Mouse (Mus musculus) embryo, embryonic 11.5 days (tissue): Measurements from ENCODE around the gene Fa2h.
A peak's percentile ranks its signal among the peaks of the same experiment; 100 is the strongest.

Source experiments
- DNase-seq: peaks from one replicate; pipeline ENCODE4 v3.0.0-alpha.2; 2012; ENCODE audit warnings: low read depth, low spot score

Fa2h gene

DNA sequence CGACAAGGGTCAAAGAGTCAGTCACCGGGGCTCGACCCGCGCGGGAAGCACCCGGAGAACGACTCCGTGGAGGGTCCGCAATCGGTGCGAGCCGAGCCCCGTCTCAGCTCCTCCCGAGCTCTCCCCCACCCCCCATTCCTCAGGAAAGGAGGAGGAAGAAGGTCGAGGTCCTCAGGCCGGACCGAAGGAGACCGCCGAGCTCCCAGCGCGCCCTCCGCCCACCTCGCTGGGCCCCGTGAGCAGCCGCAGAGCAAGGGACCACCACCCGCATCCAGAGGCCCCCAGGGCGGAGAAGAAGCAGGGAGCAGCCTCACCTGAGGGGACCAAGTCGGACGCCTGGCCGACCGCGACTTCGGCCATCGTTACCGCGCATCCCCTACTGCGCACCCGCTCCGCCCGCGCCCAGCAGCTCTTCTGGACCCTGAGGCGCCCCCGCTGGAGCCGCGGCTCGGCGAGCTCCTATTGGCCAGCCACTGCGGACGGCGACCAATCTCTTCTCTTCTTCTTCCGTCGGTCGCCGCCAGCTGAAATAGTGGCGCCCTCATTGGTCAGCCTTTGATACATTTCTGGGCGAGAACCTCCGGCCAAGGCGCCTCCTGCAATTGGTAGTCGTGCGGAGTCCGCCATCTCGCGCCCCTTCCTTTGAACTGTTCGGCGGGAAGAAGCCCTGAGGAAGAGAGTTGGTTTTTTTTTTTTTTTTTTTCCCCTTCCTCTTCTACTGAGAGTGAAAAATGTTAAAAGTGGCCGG is 93.6 kb downstream of the Fa2h start, which contains the start of gene Rfwd3:
Gene Rfwd3 (minus strand): TSS at position 402 of the 748 bp plus-strand sequence.
- peak; percentile 96 for DNase-seq

DNA sequence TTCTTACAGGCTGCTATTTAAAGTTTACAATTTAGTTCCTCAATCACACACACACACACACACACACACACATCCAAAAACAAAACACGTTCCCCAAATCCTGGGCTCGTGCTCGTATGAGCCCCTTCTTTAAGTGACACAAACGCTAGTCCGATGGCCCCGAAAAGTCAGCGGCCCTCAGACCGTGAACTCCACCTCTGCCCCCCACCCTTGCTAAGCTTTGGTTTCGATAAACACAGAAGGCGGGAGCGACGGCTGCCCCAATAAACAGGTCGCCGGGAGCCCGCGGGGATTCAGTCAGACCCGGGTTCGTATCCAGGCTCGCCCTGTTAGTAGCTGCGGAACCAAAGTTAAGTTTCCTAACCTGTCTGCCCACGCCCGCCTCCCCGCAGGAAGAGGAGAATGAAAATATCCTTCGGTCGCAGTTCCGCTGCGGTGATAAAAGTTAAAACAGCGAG is 94.2 kb downstream of the Fa2h start:
- no peak for DNase-seq

DNA sequence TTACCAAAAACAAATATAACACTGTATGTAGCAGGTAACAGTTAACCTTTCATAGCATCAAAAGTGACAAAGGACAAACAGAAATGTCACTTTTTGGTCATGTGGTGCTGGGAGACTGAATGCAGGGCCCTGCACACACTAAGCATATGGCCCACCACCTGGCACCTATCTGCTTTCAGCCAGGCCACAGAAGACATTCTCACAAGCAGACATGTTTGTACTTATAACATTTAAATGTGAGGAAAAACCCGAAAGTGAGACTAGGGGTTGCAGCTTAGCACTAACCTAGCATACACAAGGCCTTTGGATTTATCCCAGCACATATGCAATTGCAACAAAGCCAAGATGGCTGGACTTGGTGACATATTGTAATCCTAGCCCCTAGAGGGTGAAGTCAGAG is 95.6 kb downstream of the Fa2h start:
- DNase-seq = no peak
